Mouse (Mus musculus): ENCODE results near the gene Abcg5.

The Abcg5 gene

GRCm38 (mm10) chr17:84685286-84685685, 2.5 kb upstream of the Abcg5 start:
- DNase-seq (ENCODE audit: inconsistent ontology term), result peak; percentile 13

- DNase-seq (ENCODE audit: inconsistent ontology term), result no peak
These were observed 1.5 kb upstream of the Abcg5 start for GRCm38 (mm10) chr17:84684284-84684683.

- no peak for DNase-seq (ENCODE audit: inconsistent ontology term)
These were observed 1.1 kb downstream of the Abcg5 start for GRCm38 (mm10) chr17:84681670-84682069.

- DNase-seq (ENCODE audit: inconsistent ontology term), result no peak
These were observed 5.2 kb downstream of the Abcg5 start for GRCm38 (mm10) chr17:84677595-84677994.

- DNase-seq (ENCODE audit: inconsistent ontology term), result peak; percentile 29
These were observed 6.9 kb downstream of the Abcg5 start, which contains the start of gene Abcg8 for GRCm38 (mm10) chr17:84675951-84676366. Abcg8 (plus strand) TSS chr17:84676302.

GRCm38 (mm10) chr17:84675204-84675603, 7.6 kb downstream of the Abcg5 start:
- no peak for DNase-seq (ENCODE audit: inconsistent ontology term)

GRCm38 (mm10) chr17:84674048-84674447, 8.8 kb downstream of the Abcg5 start:
- no peak for DNase-seq (ENCODE audit: inconsistent ontology term)

GRCm38 (mm10) chr17:84672376-84673369, 10.1 kb downstream of the Abcg5 start:
- no peak for DNase-seq (ENCODE audit: inconsistent ontology term)

- DNase-seq (ENCODE audit: inconsistent ontology term), result no peak
These were observed 15.0 kb downstream of the Abcg5 start for GRCm38 (mm10) chr17:84667848-84668247.

GRCm38 (mm10) chr17:84665691-84666090, 17.1 kb downstream of the Abcg5 start:
- DNase-seq (ENCODE audit: inconsistent ontology term), result no peak

- DNase-seq (ENCODE audit: inconsistent ontology term), result no peak
These were observed 17.8 kb downstream of the Abcg5 start for GRCm38 (mm10) chr17:84665053-84665452.

- DNase-seq (ENCODE audit: inconsistent ontology term), result no peak
These were observed 23.9 kb downstream of the Abcg5 start for GRCm38 (mm10) chr17:84658951-84659350.

- no peak for DNase-seq (ENCODE audit: inconsistent ontology term)
These were observed 24.6 kb downstream of the Abcg5 start for GRCm38 (mm10) chr17:84658195-84658594.

- no peak for DNase-seq (ENCODE audit: inconsistent ontology term)
These were observed 25.0 kb downstream of the Abcg5 start for GRCm38 (mm10) chr17:84657782-84658181.

- no peak for DNase-seq (ENCODE audit: inconsistent ontology term)
These were observed 25.4 kb downstream of the Abcg5 start for GRCm38 (mm10) chr17:84657422-84657732.

GRCm38 (mm10) chr17:84656653-84657421, 26.0 kb downstream of the Abcg5 start:
- DNase-seq (ENCODE audit: inconsistent ontology term), result no peak

GRCm38 (mm10) chr17:84656205-84656604, 26.6 kb downstream of the Abcg5 start:
- no peak for DNase-seq (ENCODE audit: inconsistent ontology term)

GRCm38 (mm10) chr17:84653544-84653943, 29.3 kb downstream of the Abcg5 start:
- DNase-seq (ENCODE audit: inconsistent ontology term), result no peak

- no peak for DNase-seq (ENCODE audit: inconsistent ontology term)
These were observed 32.4 kb downstream of the Abcg5 start for GRCm38 (mm10) chr17:84650302-84651017.

- DNase-seq (ENCODE audit: inconsistent ontology term), result no peak
These were observed 35.2 kb downstream of the Abcg5 start for GRCm38 (mm10) chr17:84647630-84648029.

GRCm38 (mm10) chr17:84646477-84646876, 36.3 kb downstream of the Abcg5 start:
- DNase-seq (ENCODE audit: inconsistent ontology term), result no peak

GRCm38 (mm10) chr17:84645894-84646293, 36.9 kb downstream of the Abcg5 start:
- no peak for DNase-seq (ENCODE audit: inconsistent ontology term)
